Mouse (Mus musculus): Measurements from ENCODE around the gene Sspn.

Gene Sspn

GRCm38 (mm10) chr6:145931341-145931740 is at the start of gene Sspn:
TSS of gene Sspn (plus strand) at chr6:145931641.
- DNase-seq = no peak

- DNase-seq = no peak
These were observed 48.4 kb upstream of the Sspn start for GRCm38 (mm10) chr6:145883010-145883409.

- DNase-seq = no peak
These were observed 47.8 kb upstream of the Sspn start for GRCm38 (mm10) chr6:145883668-145884067.

- DNase-seq = no peak
These were observed 46.4 kb upstream of the Sspn start for GRCm38 (mm10) chr6:145885069-145885468.

- DNase-seq = no peak
These were observed 45.2 kb upstream of the Sspn start for GRCm38 (mm10) chr6:145886277-145886676.

GRCm38 (mm10) chr6:145887719-145888118 is 43.7 kb upstream of the Sspn start:
- DNase-seq = no peak

- no peak for DNase-seq
These were observed 39.5 kb upstream of the Sspn start for GRCm38 (mm10) chr6:145891951-145892350.

GRCm38 (mm10) chr6:145892381-145893265 is 38.8 kb upstream of the Sspn start:
- no peak for DNase-seq

- DNase-seq = no peak
These were observed 37.9 kb upstream of the Sspn start for GRCm38 (mm10) chr6:145893366-145894021.

- no peak for DNase-seq
These were observed 36.6 kb upstream of the Sspn start for GRCm38 (mm10) chr6:145894669-145895342.

GRCm38 (mm10) chr6:145904169-145904568 is 27.3 kb upstream of the Sspn start:
- no peak for DNase-seq

GRCm38 (mm10) chr6:145904616-145905015 is 26.8 kb upstream of the Sspn start:
- DNase-seq = no peak

- DNase-seq = no peak
These were observed 25.1 kb upstream of the Sspn start for GRCm38 (mm10) chr6:145906096-145906890.

GRCm38 (mm10) chr6:145909943-145910342 is 21.5 kb upstream of the Sspn start:
- no peak for DNase-seq

GRCm38 (mm10) chr6:145910469-145911426 is 20.7 kb upstream of the Sspn start:
- DNase-seq = no peak

GRCm38 (mm10) chr6:145912232-145912631 is 19.2 kb upstream of the Sspn start:
- no peak for DNase-seq

- DNase-seq = no peak
These were observed 16.0 kb upstream of the Sspn start for GRCm38 (mm10) chr6:145915435-145915834.

- no peak for DNase-seq
These were observed 15.0 kb upstream of the Sspn start for GRCm38 (mm10) chr6:145916401-145916800.

GRCm38 (mm10) chr6:145918236-145918635 is 13.2 kb upstream of the Sspn start:
- DNase-seq = no peak

GRCm38 (mm10) chr6:145923594-145923993 is 7.8 kb upstream of the Sspn start:
- no peak for DNase-seq

- peak; percentile 70 for DNase-seq
These were observed 2.7 kb downstream of the Sspn start for GRCm38 (mm10) chr6:145934001-145934696.

Measured in right cerebral cortex, postnatal 4 days (tissue).